Mouse (Mus musculus) c-Kit-positive CD71-negative TER-119-negative erythroid progenitor cells, embryonic 14.5 days (primary cell): ENCODE results near the gene Cacna1e.

Source experiments
- DNase-seq: peaks from one replicate; pipeline ENCODE4 v3.0.0-alpha.2; 2013; ENCODE audit warnings: low read depth

The Cacna1e gene

GRCm38 (mm10) chr1:154884275-154885206 lies at the start of gene Cacna1e:
Gene Cacna1e, minus strand, starts transcription at chr1:154884501.
- DNase-seq = no peak

- no peak for DNase-seq
Measured at GRCm38 (mm10) chr1:154918406-154918805, 34.1 kb upstream of the Cacna1e start.

GRCm38 (mm10) chr1:154917438-154917837 lies 33.1 kb upstream of the Cacna1e start:
- DNase-seq = no peak

- no peak for DNase-seq
Measured at GRCm38 (mm10) chr1:154909554-154909953, 25.3 kb upstream of the Cacna1e start.

- no peak for DNase-seq
Measured at GRCm38 (mm10) chr1:154897390-154897789, 13.1 kb upstream of the Cacna1e start.

GRCm38 (mm10) chr1:154890244-154890643 lies 5.9 kb upstream of the Cacna1e start:
- no peak for DNase-seq

- DNase-seq = no peak
Measured at GRCm38 (mm10) chr1:154888495-154888894, 4.2 kb upstream of the Cacna1e start.

- no peak for DNase-seq
Measured at GRCm38 (mm10) chr1:154888018-154888417, 3.7 kb upstream of the Cacna1e start.

- no peak for DNase-seq
Measured at GRCm38 (mm10) chr1:154887546-154887945, 3.2 kb upstream of the Cacna1e start.

- DNase-seq = no peak
Measured at GRCm38 (mm10) chr1:154886611-154887010, 2.3 kb upstream of the Cacna1e start.

GRCm38 (mm10) chr1:154885207-154885548 lies 877 bp upstream of the Cacna1e start:
- no peak for DNase-seq

- no peak for DNase-seq
Measured at GRCm38 (mm10) chr1:154883596-154884191, 607 bp downstream of the Cacna1e start.

GRCm38 (mm10) chr1:154865981-154866380 lies 18.3 kb downstream of the Cacna1e start:
- no peak for DNase-seq

GRCm38 (mm10) chr1:154861416-154861815 lies 22.9 kb downstream of the Cacna1e start:
- DNase-seq = no peak

- DNase-seq = peak; percentile 7
Measured at GRCm38 (mm10) chr1:154854564-154854963, 29.7 kb downstream of the Cacna1e start.

- DNase-seq = no peak
Measured at GRCm38 (mm10) chr1:154850515-154851287, 33.6 kb downstream of the Cacna1e start.

- no peak for DNase-seq
Measured at GRCm38 (mm10) chr1:154848683-154849579, 35.4 kb downstream of the Cacna1e start.

GRCm38 (mm10) chr1:154846900-154847299 lies 37.4 kb downstream of the Cacna1e start:
- no peak for DNase-seq

- no peak for DNase-seq
Measured at GRCm38 (mm10) chr1:154843427-154843826, 40.9 kb downstream of the Cacna1e start.

- no peak for DNase-seq
Measured at GRCm38 (mm10) chr1:154842336-154842735, 42.0 kb downstream of the Cacna1e start.

GRCm38 (mm10) chr1:154841057-154841630 lies 43.2 kb downstream of the Cacna1e start:
- DNase-seq = no peak
